Mouse (Mus musculus) testis, adult 2 months (tissue): Measurements from ENCODE around the gene Ace. TPM values are rescaled to one million over a fixed set of nuclear protein-coding genes. Genes with fewer than 3 reads are reported as not detected.

ENCODE experiments used
- H3K27ac ChIP-seq: fragments of 200-500 bp; 2 replicates; pipeline ENCODE4 v1.5.1; 2012; ENCODE audit warnings: low read depth, low read length; ENCODE audit not compliant: control insufficient read depth, insufficient read depth
- H3K27me3 ChIP-seq: fragments of 200-500 bp; 2 replicates; pipeline ENCODE4 v1.6.1; 2012; ENCODE audit warnings: mild to moderate bottlenecking, low read length, moderate library complexity; ENCODE audit not compliant: control insufficient read depth, insufficient read depth
- H3K36me3 ChIP-seq: fragments of 200-500 bp; 2 replicates; pipeline ENCODE4 v1.6.1; 2012; ENCODE audit warnings: mild to moderate bottlenecking, low read length; ENCODE audit not compliant: control insufficient read depth, insufficient read depth
- H3K4me1 ChIP-seq: fragments of 200-500 bp; 2 replicates; pipeline ENCODE4 v1.6.1; 2012; ENCODE audit warnings: low read length; ENCODE audit not compliant: control insufficient read depth, insufficient read depth
- H3K4me3 ChIP-seq: fragments of 200-500 bp; 2 replicates; pipeline ENCODE4 v1.5.1; 2012; ENCODE audit warnings: low read depth, mild to moderate bottlenecking, low read length, moderate library complexity, mixed read lengths; ENCODE audit not compliant: control insufficient read depth
- CTCF ChIP-seq: fragments of 200-500 bp; IDR thresholded peaks from 2 replicates; pipeline ENCODE4 v1.5.1; 2012; ENCODE audit warnings: low read depth, mild to moderate bottlenecking, inconsistent platforms, low read length, moderate library complexity; ENCODE audit not compliant: control insufficient read depth, insufficient read depth, insufficient replicate concordance
- POLR2A ChIP-seq: fragments of 200-500 bp; IDR thresholded peaks from 2 replicates; pipeline ENCODE4 v1.6.1; 2012; ENCODE audit warnings: low read depth, mild to moderate bottlenecking, inconsistent platforms, low read length, moderate library complexity; ENCODE audit not compliant: control insufficient read depth
- polyA plus RNA-seq: library from polyadenylated mRNA; depleted of rRNA; stranded (reverse); fragments of >200 nt; gene quantifications from 2 replicates; pipeline ENCODE4 v1.2.3, GENCODE M21; 2012

The Ace gene
- polyA plus RNA-seq, 1 experiment: 389 TPM

GRCm38 (mm10) chr11:105938771-105939170 is 29.0 kb upstream of the Ace start:
- Histone ChIP-seq H3K36me3 (no peaks in the 10 kb centered on the region), H3K4me3 (no peak overlapping the region), H3K27me3 (no peaks in the 10 kb centered on the region), H3K4me1 (peaks cover 8% of the 10 kb centered on the region), H3K27ac (no peak overlapping the region)
- TF ChIP-seq POLR2A (no peak), CTCF (no peak)

- Histone ChIP-seq H3K27ac (no peak overlapping the region), H3K36me3 (no peaks in the 10 kb centered on the region), H3K27me3 (no peaks in the 10 kb centered on the region), H3K4me3 (no peak overlapping the region), H3K4me1 (peaks cover 16% of the 10 kb centered on the region)
- TF ChIP-seq POLR2A: no peak
- no peak for TF ChIP-seq CTCF
Measured at GRCm38 (mm10) chr11:105941973-105942372, 25.8 kb upstream of the Ace start.

GRCm38 (mm10) chr11:105943133-105944102 is 24.3 kb upstream of the Ace start:
- Histone ChIP-seq H3K27me3 (no peaks in the 10 kb centered on the region), H3K4me3 (peak overlapping the region; percentile 95), H3K27ac (peak overlapping the region; percentile 78), H3K36me3 (no peaks in the 10 kb centered on the region), H3K4me1 (peaks cover 16% of the 10 kb centered on the region)
- TF ChIP-seq POLR2A (peak; percentile 24; the same call in 1 of the 2 replicates), CTCF (no peak)

GRCm38 (mm10) chr11:105944126-105944621 is 23.6 kb upstream of the Ace start:
- no peaks in the 10 kb centered on the region for H3K36me3 ChIP-seq
- peak overlapping the region; percentile 95 for H3K4me3 ChIP-seq
- TF ChIP-seq CTCF (0 out of 2 replicates have a peak, but pooled peaks have one; percentile 9), POLR2A (peak; percentile 63; the same call in 1 of the 2 replicates)
- peak overlapping the region; percentile 78 for H3K27ac ChIP-seq
- H3K4me1 ChIP-seq: peaks cover 16% of the 10 kb centered on the region
- H3K27me3 ChIP-seq: no peaks in the 10 kb centered on the region

- peaks cover 16% of the 10 kb centered on the region for H3K4me1 ChIP-seq
- H3K27ac ChIP-seq: peak overlapping the region; percentile 78
- H3K36me3 ChIP-seq: no peaks in the 10 kb centered on the region
- H3K4me3 ChIP-seq: peak overlapping the region; percentile 95
- no peak for TF ChIP-seq POLR2A
- TF ChIP-seq CTCF: no peak
- H3K27me3 ChIP-seq: no peaks in the 10 kb centered on the region
Measured at GRCm38 (mm10) chr11:105944770-105945672, 22.7 kb upstream of the Ace start.

GRCm38 (mm10) chr11:105946694-105947154 is 21.0 kb upstream of the Ace start:
- no peak overlapping the region for H3K4me3 ChIP-seq
- H3K27ac ChIP-seq: no peak overlapping the region

More at GRCm38 (mm10) chr11:105946694-105947154, 21.0 kb upstream of the Ace start:
- Histone ChIP-seq H3K27me3 (no peaks in the 10 kb centered on the region), H3K36me3 (no peaks in the 10 kb centered on the region), H3K4me1 (peaks cover 16% of the 10 kb centered on the region)
- no peak for TF ChIP-seq POLR2A
- no peak for TF ChIP-seq CTCF
